Mouse (Mus musculus) brain, embryonic 14.5 days (tissue): ENCODE data around the gene Med13l.

ENCODE experiments used
- CTCF ChIP-seq: fragments of 200-500 bp; IDR thresholded peaks from 2 replicates; pipeline ENCODE4 v1.5.1; 2012; ENCODE audit warnings: inconsistent platforms, mild to moderate bottlenecking, moderate library complexity, borderline replicate concordance; ENCODE audit not compliant: insufficient read depth, insufficient read length; ENCODE audit errors: extremely low read depth
- POLR2A ChIP-seq: fragments of 200-500 bp; IDR thresholded peaks from 2 replicates; pipeline ENCODE4 v1.6.1; 2012; ENCODE audit warnings: mild to moderate bottlenecking, inconsistent platforms, borderline replicate concordance; ENCODE audit not compliant: poor library complexity, insufficient read depth, insufficient read length, severe bottlenecking; ENCODE audit errors: extremely low read depth

DNA sequence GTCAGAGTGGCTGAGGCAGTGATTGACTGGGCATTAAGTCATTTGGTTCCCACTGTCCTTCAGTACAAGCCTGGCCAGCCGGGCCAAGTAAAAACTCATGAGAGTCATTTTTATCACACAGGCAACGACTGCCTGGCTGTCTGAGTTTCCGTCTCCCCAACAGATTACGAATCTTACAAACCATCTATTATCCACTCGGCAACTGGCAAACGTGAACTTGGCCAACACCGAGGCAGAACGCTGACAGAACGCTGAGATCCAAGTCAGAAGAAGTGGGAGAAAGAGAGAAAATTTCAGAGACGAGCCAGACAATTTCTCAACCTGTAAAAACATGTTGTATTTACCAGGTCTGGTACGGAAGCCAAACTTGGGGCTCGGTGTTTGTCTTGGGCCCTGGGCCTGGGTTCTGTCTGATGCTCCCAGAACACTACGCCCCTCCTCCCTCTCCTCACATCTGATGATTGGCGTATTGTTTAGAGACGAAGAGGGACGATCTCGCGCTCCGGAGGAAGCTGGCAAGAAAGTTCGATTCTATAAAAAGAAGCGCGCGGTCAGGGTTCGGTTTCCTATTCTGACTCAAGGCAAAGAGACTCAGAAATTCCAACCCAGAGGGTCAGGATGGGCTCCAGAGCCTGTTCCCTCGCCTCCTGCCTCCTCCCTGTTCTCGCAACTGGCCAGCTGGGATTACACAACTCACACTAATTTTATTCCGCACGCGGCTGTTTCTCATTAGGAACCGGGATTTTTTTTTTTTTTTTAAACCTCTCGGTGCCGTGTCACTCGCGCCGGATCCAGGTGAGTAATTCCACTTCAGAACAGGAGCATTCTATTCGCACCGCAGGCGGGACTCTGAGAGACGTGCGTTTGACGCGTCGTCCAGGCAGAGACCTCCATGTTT lies 46.6 kb upstream of the Med13l start:
- TF ChIP-seq CTCF, result no peak
- TF ChIP-seq POLR2A, result no peak
